Mouse (Mus musculus) effector memory CD4-positive, alpha-beta T cell, adult 5 months (primary cell): Measurements from ENCODE around the gene Mgme1. TPM values are rescaled to one million over a fixed set of nuclear protein-coding genes. Genes with fewer than 3 reads are reported as not detected.

ENCODE experiments used
- polyA plus RNA-seq: library from polyadenylated mRNA; unstranded; fragments of 100-300 nt; shearing (Covaris generic); gene quantifications from one replicate; pipeline ENCODE4 v1.2.1, GENCODE M21; 2017

Mgme1 gene
- 6.9 TPM for polyA plus RNA-seq

GRCm38 (mm10) chr2:144270507-144271420 lies at the start of gene Mgme1, which contains the start of gene Snx5:
TSS of gene Mgme1 (plus strand) at chr2:144270663.
TSS of gene Snx5 (minus strand) at chr2:144270906.

Other genes with a start within 250 kb of the Mgme1 start
- not detected for gene Banf2, start 237.6 kb upstream of the Mgme1 start, polyA plus RNA-seq
- gene Snx5, start 243 bp downstream of the Mgme1 start, polyA plus RNA-seq, result 215 TPM
- gene Ovol2, start 61.5 kb downstream of the Mgme1 start, polyA plus RNA-seq, result 0.65 TPM
- 25.4 TPM for gene Kat14, start 98.3 kb downstream of the Mgme1 start, polyA plus RNA-seq
- gene Pet117, start 98.3 kb downstream of the Mgme1 start, polyA plus RNA-seq, result 4.6 TPM